Mouse (Mus musculus): ENCODE results near the gene Zdhhc1. TPM values are rescaled to one million over a fixed set of nuclear protein-coding genes. Genes with fewer than 3 reads are reported as not detected.

The Zdhhc1 gene
- total RNA-seq, 4 experiments from 2014 or later: 20.6 to 40.1 (median 31.3) TPM

Other genes with a start within 250 kb of the Zdhhc1 start
- gene B3gnt9, start 241.7 kb downstream of the Zdhhc1 start, total RNA-seq (2022): 1 to 10 TPM; 3.5 to 5.9 (median 4.6) TPM
- 10 to 100 TPM; 15.5 to 20.0 (median 19.2) TPM for gene Tradd, start 232.3 kb downstream of the Zdhhc1 start, total RNA-seq (2022)
- 1 to 10 TPM; 3.9 to 5.4 (median 4.5) TPM for gene Fbxl8, start 232.3 kb downstream of the Zdhhc1 start, total RNA-seq (2022)
- 1 to 10 TPM; 2.1 to 4.8 (median 3.3) TPM for gene Hsf4, start 227.1 kb downstream of the Zdhhc1 start, total RNA-seq (2022)
- 10 to 100 TPM in 1 of 4 experiments, 1 to 10 TPM in 3; 5.5 to 11.7 (median 6.5) TPM for gene Nol3, start 220.8 kb downstream of the Zdhhc1 start, total RNA-seq (2022)
- 1 to 10 TPM; 2.6 to 5.0 (median 4.6) TPM for gene 4931428F04Rik, start 207.0 kb downstream of the Zdhhc1 start, total RNA-seq (2022)
- 10 to 100 TPM; 20.0 to 57.6 (median 36.8) TPM for gene Exoc3l, start 200.8 kb downstream of the Zdhhc1 start, total RNA-seq (2022)
- 10 to 100 TPM; 39.5 to 53.6 (median 42.0) TPM for gene E2f4, start 199.2 kb downstream of the Zdhhc1 start, total RNA-seq (2022)
- gene Elmo3, start 191.3 kb downstream of the Zdhhc1 start, total RNA-seq (2022): 10 to 100 TPM in 2 of 4 experiments, 1 to 10 TPM in 2; 7.0 to 14.0 (median 9.3) TPM
- gene Lrrc29, start 170.6 kb downstream of the Zdhhc1 start, total RNA-seq (2022): 10 to 100 TPM in 2 of 4 experiments, 1 to 10 TPM in 2; 3.1 to 14.2 (median 8.5) TPM
- gene Tmem208, start 170.5 kb downstream of the Zdhhc1 start, total RNA-seq (2022): 10 to 100 TPM; 62.1 to 66.9 (median 65.1) TPM
- 10 to 100 TPM; 11.8 to 21.9 (median 17.1) TPM for gene Fhod1, start 148.9 kb downstream of the Zdhhc1 start, total RNA-seq (2022)
- 1 to 10 TPM in 3 of 4 experiments, under 1 TPM in 1; 0.73 to 1.9 (median 1.4) TPM for gene Slc9a5, start 148.1 kb downstream of the Zdhhc1 start, total RNA-seq (2022)
- 1 to 10 TPM in 2 of 4 experiments, under 1 TPM in 2; 0.42 to 2.7 (median 1.3) TPM for gene Plekhg4, start 123.6 kb downstream of the Zdhhc1 start, total RNA-seq (2022)
- gene Kctd19, start 83.4 kb downstream of the Zdhhc1 start, total RNA-seq (2022): under 1 TPM in 1 of 4 experiments, not detected in 3; 0.15 TPM
- gene Lrrc36, start 83.3 kb downstream of the Zdhhc1 start, total RNA-seq (2022): 10 to 100 TPM in 1 of 4 experiments, 1 to 10 TPM in 3; 4.1 to 10.1 (median 7.0) TPM
- gene Tppp3, start 25.4 kb downstream of the Zdhhc1 start, total RNA-seq (2022): 10 to 100 TPM; 28.3 to 40.2 (median 33.0) TPM
- under 1 TPM; 0.56 to 0.98 (median 0.82) TPM for gene Hsd11b2, start 21.9 kb upstream of the Zdhhc1 start, total RNA-seq (2022)
- 100 to 1,000 TPM; 113 to 135 (median 122) TPM for gene Atp6v0d1, start 69.1 kb upstream of the Zdhhc1 start, total RNA-seq (2022)
- 10 to 100 TPM; 28.1 to 47.9 (median 37.8) TPM for gene Ripor1, start 108.4 kb upstream of the Zdhhc1 start, total RNA-seq (2022)
- 10 to 100 TPM; 61.2 to 79.1 (median 67.7) TPM for gene Ctcf, start 139.7 kb upstream of the Zdhhc1 start, total RNA-seq (2022)
- 10 to 100 TPM in 1 of 4 experiments, 1 to 10 TPM in 2, under 1 TPM in 1; 0.97 to 11.6 (median 4.2) TPM for gene Agrp, start 140.5 kb upstream of the Zdhhc1 start, total RNA-seq (2022)
- 1 to 10 TPM; 2.1 to 3.9 (median 3.1) TPM for gene Carmil2, start 189.4 kb upstream of the Zdhhc1 start, total RNA-seq (2022)
- gene Acd, start 204.2 kb upstream of the Zdhhc1 start, total RNA-seq (2022): 10 to 100 TPM; 22.3 to 37.1 (median 29.5) TPM
- gene Pard6a, start 204.2 kb upstream of the Zdhhc1 start, total RNA-seq (2022): 10 to 100 TPM; 10.7 to 14.2 (median 12.8) TPM
- not detected for gene 4933405L10Rik, start 210.8 kb upstream of the Zdhhc1 start, total RNA-seq (2022)
- gene Enkd1, start 211.3 kb upstream of the Zdhhc1 start, total RNA-seq (2022): 1 to 10 TPM; 4.6 to 8.1 (median 5.8) TPM